Mouse (Mus musculus): ENCODE data around the gene Rbm34.

The Rbm34 gene

DNA sequence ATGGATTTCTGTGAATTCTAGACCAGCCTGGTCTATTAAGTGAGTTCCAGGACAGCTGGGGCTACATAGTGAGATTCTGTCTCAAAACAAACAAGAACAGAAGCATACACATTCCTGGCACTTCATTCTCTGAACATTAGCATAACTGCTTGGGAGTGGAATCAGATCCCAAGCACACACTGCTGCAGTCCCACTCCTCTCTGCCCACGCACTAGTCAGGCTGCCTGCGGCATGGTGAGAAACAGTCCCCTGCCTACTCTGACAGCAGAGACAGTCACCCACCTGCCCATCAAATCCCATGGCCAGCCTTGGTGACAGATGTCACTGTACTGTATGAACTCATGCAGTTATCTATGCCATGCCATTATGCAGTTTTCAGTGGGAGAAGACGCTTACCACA is 9.4 kb downstream of the Rbm34 start:
- no peak for DNase-seq (ENCODE audit: low spot score)

DNA sequence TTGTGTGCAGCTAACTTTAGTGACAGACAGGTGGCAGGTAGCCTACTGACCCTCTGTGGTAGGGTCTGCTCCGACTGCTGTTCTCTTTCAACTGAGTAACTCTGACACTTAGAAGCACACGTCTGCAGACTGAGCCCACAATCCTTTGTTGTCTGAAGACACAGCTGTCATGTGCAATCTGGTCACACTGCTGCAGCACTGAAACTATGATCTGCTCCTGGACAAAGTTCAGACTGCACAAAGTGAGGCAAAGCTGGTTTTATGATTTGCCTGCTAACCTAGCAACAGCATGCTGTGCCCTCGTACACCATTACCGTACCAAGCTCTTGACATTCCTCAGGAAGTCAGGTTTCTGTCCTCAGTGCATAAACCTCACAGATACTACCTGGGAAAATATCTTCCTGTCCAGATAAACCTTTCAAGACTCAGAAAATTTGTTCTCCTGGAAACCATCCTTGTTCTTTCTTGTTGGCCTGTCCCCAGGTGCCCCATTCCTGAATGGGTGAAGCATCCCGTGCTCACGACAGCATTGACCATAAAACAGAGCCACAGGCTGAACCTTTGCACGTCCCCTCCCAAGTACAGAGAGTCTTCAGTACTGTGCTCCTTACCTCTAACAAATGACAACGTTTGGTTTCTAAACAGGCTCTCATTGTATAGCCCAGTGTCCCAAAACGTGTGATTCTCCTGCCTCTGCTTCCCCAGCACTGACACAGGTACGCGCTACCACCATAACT is 18.8 kb downstream of the Rbm34 start:
- DNase-seq (ENCODE audit: low spot score) = no peak

DNA sequence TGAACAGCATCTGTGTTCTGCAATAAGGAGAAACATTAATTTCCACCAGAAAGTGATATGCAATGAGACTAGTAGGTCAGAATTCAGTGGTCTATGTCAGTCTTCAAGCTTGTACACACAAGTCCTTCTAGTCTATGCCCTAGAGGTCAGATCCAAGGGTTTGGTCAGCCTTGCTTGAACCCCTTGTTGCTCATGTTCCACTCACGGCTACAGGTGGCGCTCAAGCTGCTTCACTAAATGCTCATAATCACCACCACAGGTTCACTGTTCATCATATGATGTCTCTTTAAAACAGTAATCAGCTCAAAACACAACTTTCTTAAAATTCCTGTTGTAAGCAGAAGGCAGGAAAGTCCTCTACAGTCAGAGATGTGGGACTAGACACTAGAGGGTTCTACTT is 21.3 kb downstream of the Rbm34 start:
- DNase-seq (ENCODE audit: low spot score) = no peak

DNA sequence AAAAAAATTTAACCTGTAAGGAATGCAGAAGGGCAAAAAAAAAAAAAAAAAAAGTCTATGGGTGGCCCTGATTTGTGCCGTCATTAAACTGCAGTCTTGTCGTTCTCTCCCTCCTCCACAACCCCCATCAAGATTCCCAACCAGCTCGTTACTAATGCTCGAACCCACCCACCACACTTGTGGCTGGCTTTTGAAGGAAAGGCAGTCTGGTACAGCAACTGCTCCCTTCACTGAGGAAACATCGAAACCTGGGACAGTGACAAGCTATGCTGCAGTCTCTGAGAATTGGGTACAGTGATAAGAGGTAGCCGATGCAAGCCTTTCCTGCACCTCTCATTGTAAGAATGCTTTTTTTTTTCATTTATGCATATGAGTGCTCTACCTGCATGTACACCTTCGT is 24.4 kb downstream of the Rbm34 start:
- DNase-seq (ENCODE audit: low spot score) = no peak

DNA sequence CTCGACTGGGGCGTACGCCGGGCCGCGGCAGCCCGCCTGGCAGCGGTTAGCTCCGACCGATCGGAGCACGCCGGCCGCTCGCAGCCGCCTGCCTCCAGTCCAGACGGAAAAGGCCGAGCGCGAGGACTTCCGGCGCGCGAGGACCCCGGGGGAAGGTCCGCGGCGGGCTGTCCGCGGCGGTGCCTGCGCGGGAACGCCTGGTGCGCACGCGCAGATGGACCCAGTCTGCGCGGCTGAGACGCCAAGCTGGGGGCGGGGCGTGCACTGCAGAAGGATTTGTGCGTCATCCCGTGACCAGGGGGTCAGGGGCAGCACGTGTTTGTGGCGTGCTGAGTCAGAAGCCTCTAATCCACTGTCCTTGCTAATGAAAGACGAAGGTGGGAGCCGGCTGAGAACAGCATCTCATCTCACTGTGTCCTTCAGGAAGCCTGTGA is 25.1 kb downstream of the Rbm34 start, which contains the start of gene Tomm20:
Gene Tomm20, minus strand, starts transcription at position 115 of the 434 bp plus-strand sequence.
- DNase-seq (ENCODE audit: low spot score) = peak; percentile 95

DNA sequence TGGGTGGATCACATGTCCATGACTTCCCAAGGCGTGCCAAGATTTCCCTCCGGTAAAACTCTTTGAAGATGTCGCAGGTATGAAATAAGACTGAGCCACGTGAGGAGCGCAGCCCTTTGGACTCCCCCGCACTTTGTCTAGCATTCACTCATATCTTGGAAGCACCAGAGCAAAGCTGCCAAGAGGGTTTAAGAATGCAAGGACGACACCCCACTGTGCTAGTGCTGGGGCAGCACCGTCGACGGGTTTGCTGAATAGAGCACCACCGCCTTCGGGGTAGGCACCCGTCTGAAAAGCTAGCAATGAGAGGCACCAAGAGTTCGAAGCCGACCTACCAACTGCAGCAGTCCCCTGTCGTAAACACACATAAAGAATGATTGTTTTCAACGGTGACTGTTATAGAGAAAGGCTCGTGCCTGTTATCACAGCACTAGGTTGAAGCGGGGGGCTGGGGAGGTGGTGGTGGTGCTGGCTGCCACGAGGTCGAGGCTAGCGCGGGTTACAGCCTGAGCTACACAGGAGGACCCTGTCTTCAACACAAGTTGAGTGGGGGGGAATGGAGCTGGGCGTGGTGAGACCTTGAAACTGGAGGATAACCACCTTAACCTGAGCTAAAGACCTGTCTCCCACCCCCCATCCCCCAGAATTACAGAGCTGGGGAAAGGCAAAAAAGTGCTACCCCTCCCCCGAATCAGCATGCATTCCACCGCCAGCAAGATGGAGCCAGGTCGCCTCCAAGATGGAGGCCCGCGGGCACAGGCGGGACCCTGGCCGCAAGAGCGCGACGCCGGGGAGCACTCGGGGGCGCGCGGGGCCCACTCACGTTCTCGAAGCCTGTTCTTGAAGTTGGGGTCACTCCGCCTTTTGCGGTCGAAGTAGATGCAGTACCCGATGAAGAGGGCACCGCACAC is 25.8 kb downstream of the Rbm34 start:
- peak; percentile 38 for DNase-seq (ENCODE audit: low spot score)

DNA sequence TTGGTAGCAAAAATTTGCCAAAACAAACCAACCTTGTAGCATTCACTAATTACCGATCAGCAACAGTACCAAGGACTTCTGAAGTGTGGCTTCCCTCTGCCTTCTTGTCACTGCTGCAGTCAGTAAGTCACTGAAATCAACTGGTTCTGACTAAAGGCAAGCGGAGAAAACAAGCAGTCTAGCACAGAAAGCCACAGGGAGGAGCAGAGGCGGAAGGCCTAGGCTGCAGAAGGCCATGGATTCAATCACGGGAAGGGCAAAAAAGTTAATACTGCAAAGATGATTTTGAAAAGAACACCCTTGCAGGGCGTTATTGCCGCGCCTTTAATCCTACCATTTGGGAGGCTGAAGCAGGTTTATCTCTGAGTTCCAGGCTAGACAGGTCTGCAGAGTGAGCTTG is 27.3 kb downstream of the Rbm34 start:
- no peak for DNase-seq (ENCODE audit: low spot score)

DNA sequence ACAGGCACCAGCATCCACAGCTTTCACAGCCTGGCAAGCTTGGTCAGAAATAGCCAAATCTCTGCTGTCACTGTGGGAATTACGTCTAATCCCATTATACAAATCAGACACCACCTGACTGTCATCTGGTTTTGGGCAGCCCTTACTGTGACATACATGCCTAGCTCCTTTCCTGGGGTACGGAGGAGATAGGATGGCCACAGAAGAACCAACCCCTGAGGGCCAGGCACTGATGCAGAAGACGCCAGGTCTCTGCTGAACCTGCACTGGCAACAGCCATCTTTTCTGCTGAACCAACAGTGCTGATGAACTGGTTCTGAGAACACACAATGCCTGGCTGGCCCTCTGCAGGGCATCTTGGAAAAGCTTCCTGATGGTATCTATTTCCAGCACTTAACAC is 33.5 kb downstream of the Rbm34 start:
- DNase-seq (ENCODE audit: low spot score) = no peak

DNA sequence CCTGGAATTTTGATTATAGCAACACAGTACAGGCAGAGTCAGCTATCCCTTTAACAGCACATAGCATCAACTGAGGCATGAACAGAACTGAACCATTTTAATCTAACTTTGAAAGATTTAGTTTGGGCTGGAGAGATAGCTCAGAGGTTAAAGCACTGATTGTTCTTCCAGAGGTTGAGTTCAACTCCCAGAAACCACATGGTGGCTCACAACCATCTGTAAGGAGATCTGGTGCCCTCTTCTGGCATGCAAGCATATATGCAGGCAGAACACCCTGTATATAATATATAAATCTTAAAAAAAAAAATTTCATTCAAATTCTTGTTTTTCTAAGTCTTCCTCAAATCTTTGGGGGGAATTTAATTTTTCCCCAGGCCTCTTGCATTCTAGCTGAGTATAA is 34.9 kb downstream of the Rbm34 start:
- DNase-seq (ENCODE audit: low spot score) = no peak

DNA sequence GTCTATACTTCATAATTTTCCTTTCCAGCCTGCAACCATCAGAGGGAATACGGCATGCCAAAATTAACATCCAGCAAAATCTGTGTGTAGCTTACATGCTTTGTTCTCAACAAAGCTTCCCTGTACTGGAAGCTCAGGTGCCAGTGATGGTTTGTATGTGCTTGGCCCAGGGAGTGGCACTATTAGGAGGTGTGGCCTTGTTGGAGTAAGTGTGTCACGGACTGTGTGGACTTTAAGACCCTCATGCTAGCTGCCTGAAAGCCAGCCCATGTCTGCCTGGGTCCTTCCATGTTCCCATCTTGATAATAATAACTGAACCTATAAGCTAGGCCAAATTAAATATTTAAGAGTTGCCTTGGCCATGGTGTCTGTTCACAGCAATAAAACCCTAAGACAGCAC is 35.5 kb downstream of the Rbm34 start:
- DNase-seq (ENCODE audit: low spot score) = no peak

DNA sequence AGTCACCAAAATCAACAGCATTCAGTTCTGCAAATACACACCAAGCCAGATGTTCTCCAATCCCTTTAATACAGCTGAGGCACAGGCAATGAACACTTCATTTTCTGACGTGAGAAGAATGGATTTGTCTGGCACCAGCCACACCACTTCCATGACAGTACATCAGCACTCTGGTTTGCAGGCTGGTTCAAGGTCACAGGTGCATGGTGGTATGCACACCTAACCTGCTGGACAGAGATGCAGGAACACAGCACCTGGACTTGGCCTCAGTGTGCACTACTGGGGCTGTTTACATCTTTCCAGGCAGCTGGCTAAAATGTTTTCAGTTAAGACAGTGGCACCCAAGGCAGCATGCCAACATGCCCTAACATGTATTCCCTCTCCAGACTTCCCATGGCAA is 38.2 kb downstream of the Rbm34 start:
- no peak for DNase-seq (ENCODE audit: low spot score)

DNA sequence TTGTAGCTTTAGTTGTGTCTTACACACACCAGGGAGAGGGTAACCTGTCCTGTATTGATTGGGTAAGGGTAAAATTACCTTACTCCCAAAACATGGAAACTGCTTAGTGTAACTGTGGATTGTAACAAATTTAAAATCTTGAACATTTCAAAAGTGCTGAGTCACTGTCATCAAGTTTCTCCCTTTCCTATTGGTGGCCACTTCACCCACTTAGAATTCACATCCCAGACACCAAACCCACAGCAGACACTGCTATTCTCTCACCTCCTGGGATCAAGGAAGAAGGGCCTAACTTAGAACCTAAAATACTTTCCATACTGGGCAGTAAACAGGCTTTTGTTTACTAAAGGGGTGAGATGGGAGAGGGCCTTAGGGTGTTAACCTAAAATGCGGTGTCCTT is 38.6 kb downstream of the Rbm34 start:
- no peak for DNase-seq (ENCODE audit: low spot score)

DNA sequence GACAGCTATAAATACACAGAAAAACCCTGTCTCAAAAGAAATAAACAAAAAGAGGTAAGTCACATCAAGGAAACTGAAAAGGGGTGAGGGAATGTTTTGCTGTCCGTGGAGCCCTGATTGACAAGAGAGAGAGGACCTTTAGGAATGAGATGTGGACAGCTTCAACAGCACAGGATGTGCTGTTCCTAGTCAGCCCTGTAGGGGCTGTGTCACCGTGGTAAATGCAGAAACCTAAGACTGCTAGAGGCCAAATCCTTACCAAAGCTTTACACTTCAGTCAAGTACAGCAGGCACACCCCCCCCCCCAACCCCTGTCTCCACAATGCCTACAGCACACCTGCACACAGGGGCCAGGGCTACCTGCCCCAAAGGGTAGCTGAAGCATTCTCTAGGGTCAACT is 39.2 kb downstream of the Rbm34 start:
- DNase-seq (ENCODE audit: low spot score) = no peak

DNA sequence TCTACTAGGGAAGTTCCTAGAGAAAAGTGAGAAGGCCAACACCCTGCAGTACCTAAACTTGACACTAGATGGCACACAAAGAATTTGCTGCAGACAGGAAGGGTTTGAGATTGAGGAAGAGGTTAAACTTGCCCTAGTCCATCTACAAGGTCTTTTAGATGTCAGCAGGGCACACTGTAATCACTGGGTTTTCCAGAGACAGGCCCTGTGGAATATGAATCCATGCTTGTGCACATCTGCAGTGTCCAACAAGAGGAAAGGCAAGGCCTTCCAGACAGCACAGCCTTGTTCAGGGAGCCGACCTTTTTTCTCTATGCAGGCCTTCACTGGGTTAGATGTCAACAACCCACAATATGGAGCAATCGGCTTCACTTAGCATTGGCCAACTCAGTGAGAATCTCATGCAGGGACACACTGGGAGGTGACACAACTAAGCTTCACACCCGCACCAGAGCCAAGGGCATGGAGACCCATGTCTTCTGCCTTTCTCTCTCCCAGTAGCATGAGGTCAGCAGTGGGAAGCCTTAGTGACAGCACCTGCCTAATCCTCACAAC is 41.2 kb downstream of the Rbm34 start:
- no peak for DNase-seq (ENCODE audit: low spot score)

DNA sequence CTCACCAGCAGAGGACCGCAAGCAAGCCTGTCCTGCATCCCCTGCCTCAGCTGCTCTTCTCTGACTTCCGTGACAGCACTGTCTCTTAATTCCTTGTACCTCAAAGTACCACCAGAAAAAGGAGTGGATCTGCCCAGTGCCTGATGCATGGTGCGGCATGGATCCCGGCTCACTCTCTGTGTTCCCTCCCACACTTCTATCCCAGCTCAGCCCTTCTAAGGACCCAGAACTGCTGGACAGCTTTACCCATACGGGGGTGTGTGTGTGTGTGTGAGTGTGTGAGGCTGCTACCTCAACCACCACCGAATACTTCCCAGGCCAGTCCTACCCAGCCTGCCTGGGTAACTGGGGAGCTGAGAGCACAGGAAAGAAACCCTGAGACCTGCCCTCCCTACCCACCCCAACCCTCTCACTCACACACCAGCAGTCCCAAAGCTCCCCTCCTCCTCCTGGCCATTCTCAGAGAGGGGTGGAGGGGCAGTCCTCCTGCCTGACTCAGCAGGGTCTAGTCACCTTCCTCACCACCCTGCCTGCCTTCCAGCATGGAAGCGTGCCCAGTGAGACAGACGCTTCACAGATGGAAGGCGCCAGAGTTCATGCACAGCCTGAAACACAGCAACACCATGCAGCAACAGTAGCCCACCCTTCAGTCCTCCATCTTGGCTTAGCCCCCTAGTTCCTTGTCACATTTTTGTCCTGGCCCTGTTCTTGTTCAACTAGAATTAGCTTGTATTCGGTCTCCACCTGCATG is 41.9 kb downstream of the Rbm34 start:
- no peak for DNase-seq (ENCODE audit: low spot score)

DNA sequence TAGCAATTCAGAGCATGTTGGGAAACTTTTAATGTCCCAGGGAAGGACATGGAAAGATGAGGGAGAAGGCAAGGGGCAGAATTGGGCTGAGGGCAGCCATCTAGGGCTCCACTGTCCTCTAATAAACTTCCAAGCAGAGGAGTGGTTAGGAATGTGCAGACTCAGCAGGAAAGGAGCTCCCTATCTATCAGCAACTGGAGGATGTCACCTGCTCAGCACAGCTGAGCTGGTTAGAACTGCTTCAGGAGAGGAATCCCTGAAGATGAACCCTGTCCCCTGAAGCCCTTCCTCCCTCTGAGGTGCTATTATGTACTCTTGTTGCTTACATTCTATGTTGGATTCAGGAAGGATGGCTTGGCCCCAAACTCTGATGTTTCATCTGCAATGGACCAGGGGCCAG is 42.8 kb downstream of the Rbm34 start:
- DNase-seq (ENCODE audit: low spot score) = no peak

DNA sequence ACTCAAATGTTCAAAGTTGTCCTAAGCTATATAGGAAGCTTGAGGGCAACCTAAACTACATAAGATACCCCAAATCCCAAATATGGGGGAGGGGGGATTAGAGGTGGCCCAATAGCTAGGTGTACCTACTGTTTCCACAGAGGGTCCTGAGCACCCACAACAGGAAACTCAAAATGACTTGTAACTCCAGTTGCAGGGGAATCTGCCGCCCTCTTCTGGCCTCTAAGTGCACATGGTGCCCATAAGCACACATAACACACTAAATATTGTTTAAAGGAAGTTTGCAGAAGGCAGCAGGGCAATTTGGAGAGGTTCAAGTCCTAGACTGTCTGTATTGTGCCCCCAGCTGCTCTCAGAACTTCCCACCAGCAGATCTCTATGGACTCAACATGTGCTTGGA is 43.8 kb downstream of the Rbm34 start:
- no peak for DNase-seq (ENCODE audit: low spot score)

DNA sequence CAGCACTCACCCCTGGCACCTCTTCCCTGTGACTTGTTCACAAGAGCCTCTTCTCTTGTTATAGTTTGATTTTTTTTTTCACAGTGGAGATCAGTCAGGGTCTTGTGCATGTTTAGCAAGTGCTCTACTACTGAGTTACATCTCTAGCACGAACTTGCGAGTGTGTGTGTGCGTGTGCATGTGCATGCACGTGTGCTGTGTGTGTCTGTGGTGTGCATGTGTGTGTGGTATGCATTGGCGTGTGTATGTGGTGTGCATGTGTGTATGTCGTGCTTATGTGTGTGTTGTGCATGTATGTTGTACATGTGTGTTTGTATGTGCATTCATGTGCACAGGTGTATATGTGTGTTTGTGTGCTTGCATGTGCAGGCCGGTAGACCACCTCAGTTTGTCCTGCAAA is 47.9 kb downstream of the Rbm34 start:
- no peak for DNase-seq (ENCODE audit: low spot score)

DNA sequence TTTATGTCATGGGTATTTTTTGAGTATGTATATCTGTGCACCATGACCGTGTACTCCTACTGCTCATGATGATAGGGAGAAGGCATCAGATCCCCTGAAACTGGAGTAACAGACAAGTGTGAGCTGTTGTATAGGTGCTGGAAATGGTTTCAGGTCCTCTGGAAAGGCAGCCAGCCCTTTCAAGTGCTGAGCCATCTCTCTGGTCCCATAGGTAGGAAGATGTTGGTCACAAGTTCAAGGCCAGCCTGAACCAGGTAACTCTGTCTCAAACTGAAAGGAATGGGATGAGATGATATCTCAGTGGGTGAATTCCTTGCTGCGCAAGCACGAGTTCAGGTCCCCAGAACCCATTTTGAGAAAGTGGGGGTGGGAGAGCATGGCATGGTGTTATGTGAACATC is 49.4 kb downstream of the Rbm34 start:
- DNase-seq (ENCODE audit: low spot score) = no peak

DNA sequence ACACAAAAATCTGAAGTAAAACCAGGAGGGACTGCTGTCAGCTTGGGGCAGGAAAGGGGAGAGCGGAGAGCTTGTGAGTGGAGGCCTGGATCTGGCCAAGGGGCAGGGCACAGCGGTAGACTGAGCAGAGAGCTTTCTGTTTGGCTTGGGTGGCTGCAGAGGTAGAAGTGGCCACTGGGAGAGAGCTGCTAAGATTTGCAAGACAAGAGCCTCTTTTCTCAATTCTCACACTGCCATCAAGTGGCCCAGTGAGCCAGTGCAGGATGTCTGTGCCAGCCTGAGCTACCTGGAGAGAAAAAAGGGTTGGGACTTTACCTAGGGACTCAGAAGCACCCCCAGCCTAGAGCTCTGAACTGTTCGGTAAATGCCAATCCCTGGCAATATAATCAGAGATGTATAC is 50.0 kb downstream of the Rbm34 start:
- DNase-seq (ENCODE audit: low spot score) = peak; percentile 62

DNA sequence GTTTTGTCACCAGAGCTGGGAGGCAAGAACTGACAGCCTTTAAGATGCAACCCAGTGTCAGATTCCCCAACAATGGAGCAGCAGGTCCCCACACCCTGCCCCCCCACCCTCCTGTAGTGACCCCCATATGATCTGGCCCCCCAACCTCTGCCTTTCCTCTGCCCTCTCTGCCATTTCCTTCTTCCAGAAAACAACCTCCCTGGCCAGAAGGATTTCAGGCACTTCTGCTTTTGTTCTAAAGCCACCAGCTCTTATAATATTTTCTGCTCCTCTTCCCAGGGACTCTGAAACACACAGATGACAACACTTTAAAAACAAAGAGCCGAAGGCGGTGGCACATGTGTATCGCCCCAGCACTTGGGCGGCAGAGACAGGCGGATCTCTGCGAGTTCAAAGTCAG is 50.5 kb downstream of the Rbm34 start:
- DNase-seq (ENCODE audit: low spot score) = no peak

DNA sequence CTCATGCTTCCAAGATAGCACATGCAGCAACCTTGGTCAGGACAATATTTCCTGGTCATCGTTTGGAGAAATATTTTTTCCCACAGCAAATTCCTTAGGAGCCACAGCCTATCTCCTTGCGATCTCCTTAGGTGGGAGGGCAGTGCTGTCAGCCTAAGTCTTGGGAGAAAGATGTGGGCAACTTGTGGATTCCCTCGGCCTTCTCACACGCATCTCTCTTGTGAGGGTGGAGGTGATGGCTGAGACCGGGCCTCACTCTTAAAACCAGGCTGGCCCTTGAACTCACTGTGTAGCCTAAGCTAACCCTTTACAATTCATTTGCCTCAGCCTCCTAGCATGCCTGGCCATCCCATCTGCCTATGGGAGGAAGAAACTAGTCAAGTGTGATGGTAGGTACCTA is 51.2 kb downstream of the Rbm34 start:
- DNase-seq (ENCODE audit: low spot score) = no peak
